Mouse (Mus musculus) kidney, adult 2 months (tissue): ENCODE measurements around the gene Nt5c3.

Experiments used
- CTCF ChIP-seq: fragments of 200-500 bp; conservative IDR thresholded peaks from 2 replicates; pipeline ENCODE4 v1.5.1; 2011; ENCODE audit warnings: low read depth, mild to moderate bottlenecking, control low read depth, low read length, moderate library complexity, mixed read lengths; ENCODE audit not compliant: insufficient read depth, insufficient read length
- POLR2A ChIP-seq: fragments of 200-500 bp; IDR thresholded peaks from one replicate; pipeline ENCODE4 v1.6.1; 2011; ENCODE audit warnings: low read depth, low read length, control low read depth

- TF ChIP-seq POLR2A: no peak
- TF ChIP-seq CTCF: no peak
Measured at GRCm38 (mm10) chr6:56902606-56903520, 20.9 kb downstream of the Nt5c3 start.
